8 mouse cellular contexts compared by ENCODE assay signal in genomic region chr2:84840748-84841563, GRCm38 (mm10). TPM values are rescaled to one million over a fixed set of nuclear protein-coding genes. Genes with fewer than 3 reads are reported as not detected.
DNase-seq lines count a peak whose midpoint lies in the region; ATAC-seq and TF ChIP-seq lines count a peak whose summit lies in the region.

No protein-coding gene starts in this region.

- H3K9me3 ChIP-seq in neural tube, embryonic 11.5 days (ENCODE audit: control insufficient read depth, low read length) = no peaks in the 10 kb centered on the region
- H3K9me3 ChIP-seq in limb, embryonic 14.5 days (ENCODE audit: control insufficient read depth, low read length) = no peaks in the 10 kb centered on the region
- no peaks in the 10 kb centered on the region for H3K9me3 ChIP-seq in stomach, embryonic 14.5 days (ENCODE audit: control insufficient read depth, low read depth, low read length)

- no peaks in the 10 kb centered on the region for H3K36me3 ChIP-seq in neural tube, embryonic 11.5 days (ENCODE audit: control insufficient read depth, insufficient read depth, low read length)
- peaks cover 4% of the 10 kb centered on the region for H3K36me3 ChIP-seq in limb, embryonic 14.5 days (ENCODE audit: control insufficient read depth, insufficient read depth, low read length)
- no peaks in the 10 kb centered on the region for H3K36me3 ChIP-seq in stomach, embryonic 14.5 days (ENCODE audit: control insufficient read depth, insufficient read depth, low read length)

- peaks cover 3% of the 10 kb centered on the region; the same call in 1 of the 2 replicates for H3K4me1 ChIP-seq in neural tube, embryonic 11.5 days (ENCODE audit: control insufficient read depth, insufficient read depth, low read length)
- H3K4me1 ChIP-seq in limb, embryonic 14.5 days (ENCODE audit: control insufficient read depth, insufficient read depth, low read length) = peaks cover 20% of the 10 kb centered on the region
- H3K4me1 ChIP-seq in stomach, embryonic 14.5 days (ENCODE audit: control insufficient read depth, insufficient read depth, low read length) = peaks cover 16% of the 10 kb centered on the region; the same call in 1 of the 2 replicates

- H3K4me2 ChIP-seq in neural tube, embryonic 11.5 days (ENCODE audit: low read depth) = peak overlapping the region; percentile 95
- peak overlapping the region; percentile 80 for H3K4me2 ChIP-seq in limb, embryonic 14.5 days (replicated peaks; ENCODE audit: low read depth, low read length, severe bottlenecking)
- peak overlapping the region; percentile 96 for H3K4me2 ChIP-seq in stomach, embryonic 14.5 days (replicated peaks; ENCODE audit: low read depth, low read length)

- H3K27ac ChIP-seq in neural tube, embryonic 11.5 days (ENCODE audit: low read depth, low read length) = peak overlapping the region; percentile 68; the same call in 1 of the 2 replicates
- peak overlapping the region; percentile 83 for H3K27ac ChIP-seq in limb, embryonic 14.5 days (replicated peaks; ENCODE audit: low read depth, low read length)
- H3K27ac ChIP-seq in stomach, embryonic 14.5 days (ENCODE audit: low read length) = peak overlapping the region; percentile 92

- WGBS in neural tube, embryonic 11.5 days = 8% methylated on average over 17 of the region's 17 CpGs
- WGBS in limb, embryonic 14.5 days = 6% methylated on average over 14 of the region's 17 CpGs
- WGBS in stomach, embryonic 14.5 days = 4% methylated on average over 17 of the region's 17 CpGs

- peak overlapping the region; percentile 57 for H3K4me3 ChIP-seq in neural tube, embryonic 11.5 days (ENCODE audit: low read depth, low read length)
- peak overlapping the region; percentile 66 for H3K4me3 ChIP-seq in limb, embryonic 14.5 days (replicated peaks; ENCODE audit: low read length)
- H3K4me3 ChIP-seq in stomach, embryonic 14.5 days (ENCODE audit: low read depth, low read length) = peak overlapping the region; percentile 58

- ATAC-seq in neural tube, embryonic 11.5 days (ENCODE audit: insufficient read depth, low FRiP score, low TSS enrichment) = no peak; the same call in 1 of the 2 replicates
- ATAC-seq in erythroid progenitor cell, adult 5-6 weeks (replicated peaks; ENCODE audit: low FRiP score, poor library complexity, severe bottlenecking) = peak; percentile 8; the same call in 1 of the 2 replicates
- ATAC-seq in limb, embryonic 14.5 days (ENCODE audit: low FRiP score, low read depth) = peak; percentile 19; the same call in 1 of the 2 replicates
- peak; percentile 7; the same call in 1 of the 2 replicates for ATAC-seq in stomach, embryonic 14.5 days (ENCODE audit: insufficient number of reproducible peaks, insufficient read depth, low FRiP score, low read depth)

- H3K9ac ChIP-seq in neural tube, embryonic 11.5 days (ENCODE audit: low read length) = peak overlapping the region; percentile 69
- H3K9ac ChIP-seq in limb, embryonic 14.5 days (ENCODE audit: low read depth, low read length, severe bottlenecking) = peak overlapping the region; percentile 75
- H3K9ac ChIP-seq in stomach, embryonic 14.5 days (replicated peaks; ENCODE audit: low read depth, low read length) = peak overlapping the region; percentile 74

- H3K27me3 ChIP-seq in neural tube, embryonic 11.5 days (ENCODE audit: control insufficient read depth, insufficient read depth, low read length) = peaks cover 10% of the 10 kb centered on the region
- no peaks in the 10 kb centered on the region for H3K27me3 ChIP-seq in limb, embryonic 14.5 days (ENCODE audit: control insufficient read depth, insufficient read depth, low read length)
- no peaks in the 10 kb centered on the region for H3K27me3 ChIP-seq in stomach, embryonic 14.5 days (ENCODE audit: control insufficient read depth, insufficient read depth, low read length)

- DNase-seq in neural tube, embryonic 11.5 days (ENCODE audit: low spot score) = no peak
- DNase-seq in neural tube, embryonic 10.5 days (ENCODE audit: extremely low spot score, low spot score) = no peak
- DNase-seq in limb, embryonic 14.5 days (ENCODE audit: low spot score) = no peak
- no peak for DNase-seq in layer of hippocampus, adult 9-10 months (ENCODE audit: low spot score)
- DNase-seq in cerebellum, adult 11-12 months = no peak
- DNase-seq in adipocyte (ENCODE audit: low spot score) = no peak

- no peak for TF ChIP-seq POLR2A in limb, embryonic 14.5 days (IDR thresholded peaks at IDR 0.05; ENCODE audit: borderline replicate concordance, extremely low read depth, insufficient read depth, insufficient read length)

RNA-seq across cellular contexts. Expression of gene Slc43a1, which starts 2.3 kb away (rescaled TPM):
- 17.8 and 19.1 TPM in 2 replicates for polyA plus RNA-seq in neural tube, embryonic 11.5 days (2014; fragmentation: Nextera tagmentation; extraction: Ambion mirVana)
- 716 and 794 TPM in 2 replicates for total RNA-seq in erythroid progenitor cell, adult 5-6 weeks (2015; ENCODE audit: low replicate concordance)
- total RNA-seq in erythroid progenitor cell, adult 5-6 weeks (2017; ENCODE audit: low replicate concordance) = 395 and 487 TPM in 2 replicates
- polyA plus RNA-seq in limb, embryonic 14.5 days (2012; rRNA removed) = 25.8 and 35.9 TPM in 2 replicates
- polyA plus RNA-seq in limb, embryonic 14.5 days (2014; fragmentation: Nextera tagmentation; extraction: Ambion mirVana) = 15.5 and 18.5 TPM in 2 replicates
- polyA plus RNA-seq in stomach, embryonic 14.5 days (2014; fragmentation: Nextera tagmentation; extraction: Ambion mirVana) = 19.8 and 21.1 TPM in 2 replicates

RNA-seq across cellular contexts. Expression of gene Timm10, which starts 14.2 kb away (rescaled TPM):
- polyA plus RNA-seq in neural tube, embryonic 11.5 days (2014; fragmentation: Nextera tagmentation; extraction: Ambion mirVana) = 53.3 and 56.6 TPM in 2 replicates
- 16.8 and 17.3 TPM in 2 replicates for total RNA-seq in erythroid progenitor cell, adult 5-6 weeks (2015; ENCODE audit: low replicate concordance)
- total RNA-seq in erythroid progenitor cell, adult 5-6 weeks (2017; ENCODE audit: low replicate concordance) = 6.5 TPM in 1 of 2 replicates, not detected in the other
- 52.3 and 59.7 TPM in 2 replicates for polyA plus RNA-seq in limb, embryonic 14.5 days (2012; rRNA removed)
- 56.0 and 58.4 TPM in 2 replicates for polyA plus RNA-seq in limb, embryonic 14.5 days (2014; fragmentation: Nextera tagmentation; extraction: Ambion mirVana)
- 50.2 and 60.2 TPM in 2 replicates for polyA plus RNA-seq in stomach, embryonic 14.5 days (2014; fragmentation: Nextera tagmentation; extraction: Ambion mirVana)

RNA-seq across cellular contexts. Expression of gene Smtnl1, which starts 18.5 kb away (rescaled TPM):
- polyA plus RNA-seq in neural tube, embryonic 11.5 days (2014; fragmentation: Nextera tagmentation; extraction: Ambion mirVana) = 0.29 TPM in 1 of 2 replicates, not detected in the other
- total RNA-seq in erythroid progenitor cell, adult 5-6 weeks (2015; ENCODE audit: low replicate concordance) = not detected in 2 replicates
- total RNA-seq in erythroid progenitor cell, adult 5-6 weeks (2017; ENCODE audit: low replicate concordance) = not detected in 2 replicates
- 0.06 and 0.24 TPM in 2 replicates for polyA plus RNA-seq in limb, embryonic 14.5 days (2012; rRNA removed)
- 0.22 and 0.55 TPM in 2 replicates for polyA plus RNA-seq in limb, embryonic 14.5 days (2014; fragmentation: Nextera tagmentation; extraction: Ambion mirVana)
- polyA plus RNA-seq in stomach, embryonic 14.5 days (2014; fragmentation: Nextera tagmentation; extraction: Ambion mirVana) = not detected in 2 replicates

RNA-seq across cellular contexts. Expression of gene Ube2l6, which starts 42.3 kb away (rescaled TPM):
- polyA plus RNA-seq in neural tube, embryonic 11.5 days (2014; fragmentation: Nextera tagmentation; extraction: Ambion mirVana) = 32.8 and 34.9 TPM in 2 replicates
- 424 and 462 TPM in 2 replicates for total RNA-seq in erythroid progenitor cell, adult 5-6 weeks (2015; ENCODE audit: low replicate concordance)
- 282 and 312 TPM in 2 replicates for total RNA-seq in erythroid progenitor cell, adult 5-6 weeks (2017; ENCODE audit: low replicate concordance)
- polyA plus RNA-seq in limb, embryonic 14.5 days (2012; rRNA removed) = 20.9 and 24.6 TPM in 2 replicates
- 33.5 and 37.2 TPM in 2 replicates for polyA plus RNA-seq in limb, embryonic 14.5 days (2014; fragmentation: Nextera tagmentation; extraction: Ambion mirVana)
- 36.2 and 38.0 TPM in 2 replicates for polyA plus RNA-seq in stomach, embryonic 14.5 days (2014; fragmentation: Nextera tagmentation; extraction: Ambion mirVana)

RNA-seq across cellular contexts. Expression of gene Rtn4rl2, which starts 45.6 kb away (rescaled TPM):
- 7.2 TPM in 2 replicates for polyA plus RNA-seq in neural tube, embryonic 11.5 days (2014; fragmentation: Nextera tagmentation; extraction: Ambion mirVana)
- not detected in 2 replicates for total RNA-seq in erythroid progenitor cell, adult 5-6 weeks (2015; ENCODE audit: low replicate concordance)
- total RNA-seq in erythroid progenitor cell, adult 5-6 weeks (2017; ENCODE audit: low replicate concordance) = not detected in 2 replicates
- polyA plus RNA-seq in limb, embryonic 14.5 days (2012; rRNA removed) = 4.5 and 6.5 TPM in 2 replicates
- polyA plus RNA-seq in limb, embryonic 14.5 days (2014; fragmentation: Nextera tagmentation; extraction: Ambion mirVana) = 1.5 and 1.9 TPM in 2 replicates
- polyA plus RNA-seq in stomach, embryonic 14.5 days (2014; fragmentation: Nextera tagmentation; extraction: Ambion mirVana) = 0.59 and 0.74 TPM in 2 replicates
